Mouse (Mus musculus): ENCODE data around the gene Smim27.
A peak's percentile ranks its signal among the peaks of the same experiment; 100 is the strongest.

Gene Smim27

GRCm38 (mm10) chr4:40269430-40270032 is at the start of gene Smim27, which contains the start of gene Topors:
Gene Smim27 (plus strand): TSS chr4:40269579.
Gene Topors (minus strand): TSS chr4:40269850.
- peak; percentile 96 for DNase-seq (ENCODE audit: inconsistent ontology term)

- no peak for DNase-seq (ENCODE audit: inconsistent ontology term)
Observed at GRCm38 (mm10) chr4:40220437-40220836, 48.9 kb upstream of the Smim27 start.

GRCm38 (mm10) chr4:40221004-40221760 is 48.2 kb upstream of the Smim27 start:
- DNase-seq (ENCODE audit: inconsistent ontology term) = no peak

GRCm38 (mm10) chr4:40221876-40222585 is 47.3 kb upstream of the Smim27 start:
- DNase-seq (ENCODE audit: inconsistent ontology term) = no peak

GRCm38 (mm10) chr4:40226095-40226494 is 43.3 kb upstream of the Smim27 start:
- no peak for DNase-seq (ENCODE audit: inconsistent ontology term)

- DNase-seq (ENCODE audit: inconsistent ontology term) = no peak
Observed at GRCm38 (mm10) chr4:40227131-40227530, 42.2 kb upstream of the Smim27 start.

GRCm38 (mm10) chr4:40227886-40228285 is 41.5 kb upstream of the Smim27 start:
- no peak for DNase-seq (ENCODE audit: inconsistent ontology term)

GRCm38 (mm10) chr4:40229723-40230122 is 39.7 kb upstream of the Smim27 start:
- DNase-seq (ENCODE audit: inconsistent ontology term) = no peak

GRCm38 (mm10) chr4:40233062-40233664 is 36.2 kb upstream of the Smim27 start:
- DNase-seq (ENCODE audit: inconsistent ontology term) = no peak

GRCm38 (mm10) chr4:40234256-40234655 is 35.1 kb upstream of the Smim27 start:
- no peak for DNase-seq (ENCODE audit: inconsistent ontology term)

- no peak for DNase-seq (ENCODE audit: inconsistent ontology term)
Observed at GRCm38 (mm10) chr4:40236829-40237228, 32.5 kb upstream of the Smim27 start.

- DNase-seq (ENCODE audit: inconsistent ontology term) = peak; percentile 87
Observed at GRCm38 (mm10) chr4:40238483-40239408, 30.6 kb upstream of the Smim27 start.

- peak; percentile 61 for DNase-seq (ENCODE audit: inconsistent ontology term)
Observed at GRCm38 (mm10) chr4:40239409-40240271, 29.7 kb upstream of the Smim27 start, which contains the start of gene Ddx58. Gene Ddx58 (minus strand): TSS chr4:40239828.

GRCm38 (mm10) chr4:40240272-40240744 is 29.1 kb upstream of the Smim27 start:
- no peak for DNase-seq (ENCODE audit: inconsistent ontology term)

- no peak for DNase-seq (ENCODE audit: inconsistent ontology term)
Observed at GRCm38 (mm10) chr4:40241928-40242327, 27.5 kb upstream of the Smim27 start.

GRCm38 (mm10) chr4:40243006-40243405 is 26.4 kb upstream of the Smim27 start:
- DNase-seq (ENCODE audit: inconsistent ontology term) = no peak

GRCm38 (mm10) chr4:40244035-40244434 is 25.3 kb upstream of the Smim27 start:
- no peak for DNase-seq (ENCODE audit: inconsistent ontology term)

- DNase-seq (ENCODE audit: inconsistent ontology term) = no peak
Observed at GRCm38 (mm10) chr4:40250984-40251383, 18.4 kb upstream of the Smim27 start.

GRCm38 (mm10) chr4:40253766-40254165 is 15.6 kb upstream of the Smim27 start:
- peak; percentile 23 for DNase-seq (ENCODE audit: inconsistent ontology term)
